Mouse (Mus musculus): ENCODE measurements around the gene Galnt17. TPM values are rescaled to one million over a fixed set of nuclear protein-coding genes. Genes with fewer than 3 reads are reported as not detected.
A peak's percentile ranks its signal among the peaks of the same experiment; 100 is the strongest.

Gene Galnt17
- polyA plus RNA-seq, 1 experiment from 2014 or later: 4.7 TPM

GRCm38 (mm10) chr5:130950421-130950820 lies 357.9 kb downstream of the Galnt17 start:
- no peaks in the 10 kb centered on the region for H3K27me3 ChIP-seq
- no peak overlapping the region for H3K4me3 ChIP-seq
- WGBS: 16% methylated on average over 4 of the region's 4 CpGs
- H3K4me2 ChIP-seq: no peak overlapping the region
- no peak for ATAC-seq (ENCODE audit: insufficient number of reproducible peaks, low FRiP score, low TSS enrichment, low read depth)
- no peaks in the 10 kb centered on the region for H3K36me3 ChIP-seq
- no peaks in the 10 kb centered on the region for H3K9me3 ChIP-seq
- H3K9ac ChIP-seq: no peak overlapping the region
- peaks cover 5% of the 10 kb centered on the region for H3K4me1 ChIP-seq
- peak overlapping the region; percentile 63; the same call in 1 of the 2 replicates for H3K27ac ChIP-seq

- no peak overlapping the region for H3K9ac ChIP-seq
- no peaks in the 10 kb centered on the region for H3K9me3 ChIP-seq
- H3K27me3 ChIP-seq: no peaks in the 10 kb centered on the region
- WGBS: 44% methylated on average over 1 of the region's 1 CpGs
- no peak for ATAC-seq (ENCODE audit: insufficient number of reproducible peaks, low FRiP score, low TSS enrichment, low read depth)
- H3K4me1 ChIP-seq: peaks cover 5% of the 10 kb centered on the region
- no peak overlapping the region for H3K4me2 ChIP-seq
- no peaks in the 10 kb centered on the region for H3K36me3 ChIP-seq
- no peak overlapping the region for H3K4me3 ChIP-seq
- H3K27ac ChIP-seq: no peak overlapping the region
Measured at GRCm38 (mm10) chr5:130949710-130950109, 358.6 kb downstream of the Galnt17 start.

GRCm38 (mm10) chr5:130938911-130939608 lies 369.2 kb downstream of the Galnt17 start:
- Histone ChIP-seq H3K27ac (peak overlapping the region; percentile 75), H3K9ac (no peak overlapping the region), H3K4me2 (no peak overlapping the region), H3K9me3 (no peaks in the 10 kb centered on the region), H3K4me3 (no peak overlapping the region), H3K27me3 (no peaks in the 10 kb centered on the region), H3K4me1 (peaks cover 29% of the 10 kb centered on the region), H3K36me3 (no peaks in the 10 kb centered on the region)
- 16% methylated on average over 4 of the region's 4 CpGs for WGBS
- 0 out of 2 replicates have a peak, but pooled peaks have one; percentile 37 for ATAC-seq (ENCODE audit: insufficient number of reproducible peaks, low FRiP score, low TSS enrichment, low read depth)

- Histone ChIP-seq H3K4me1 (peaks cover 27% of the 10 kb centered on the region), H3K4me2 (no peak overlapping the region), H3K4me3 (no peak overlapping the region), H3K9ac (no peak overlapping the region), H3K27ac (peak overlapping the region; percentile 84), H3K27me3 (no peaks in the 10 kb centered on the region), H3K36me3 (no peaks in the 10 kb centered on the region), H3K9me3 (no peaks in the 10 kb centered on the region)
- peak; percentile 46; the same call in 1 of the 2 replicates for ATAC-seq (ENCODE audit: insufficient number of reproducible peaks, low FRiP score, low TSS enrichment, low read depth)
- 3% methylated on average over 7 of the region's 7 CpGs for WGBS
Measured at GRCm38 (mm10) chr5:130938274-130938741, 370.0 kb downstream of the Galnt17 start.

GRCm38 (mm10) chr5:130930999-130931398 lies 377.3 kb downstream of the Galnt17 start:
- no peak for ATAC-seq (ENCODE audit: insufficient number of reproducible peaks, low FRiP score, low TSS enrichment, low read depth)
- H3K9ac ChIP-seq: no peak overlapping the region
- H3K27me3 ChIP-seq: no peaks in the 10 kb centered on the region
- H3K27ac ChIP-seq: 0 out of 2 replicates have a peak overlapping the region, but pooled peaks have one; percentile 50
- no peaks in the 10 kb centered on the region for H3K9me3 ChIP-seq
- H3K4me3 ChIP-seq: no peak overlapping the region
- H3K4me2 ChIP-seq: no peak overlapping the region
- H3K4me1 ChIP-seq: peaks cover 15% of the 10 kb centered on the region
- WGBS: 24% methylated on average over 1 of the region's 1 CpGs
- no peaks in the 10 kb centered on the region for H3K36me3 ChIP-seq

GRCm38 (mm10) chr5:130927794-130928149 lies 380.5 kb downstream of the Galnt17 start:
- ATAC-seq (ENCODE audit: insufficient number of reproducible peaks, low FRiP score, low TSS enrichment, low read depth): no peak
- Histone ChIP-seq H3K9me3 (no peaks in the 10 kb centered on the region), H3K36me3 (no peaks in the 10 kb centered on the region), H3K4me1 (peaks cover 15% of the 10 kb centered on the region), H3K27ac (peak overlapping the region; percentile 29; the same call in 1 of the 2 replicates), H3K4me3 (no peak overlapping the region), H3K27me3 (no peaks in the 10 kb centered on the region), H3K9ac (no peak overlapping the region), H3K4me2 (no peak overlapping the region)
- 55% methylated on average over 8 of the region's 8 CpGs for WGBS

- WGBS: 69% methylated on average over 3 of the region's 3 CpGs
- Histone ChIP-seq H3K4me2 (no peak overlapping the region), H3K4me3 (no peak overlapping the region), H3K27ac (no peak overlapping the region), H3K4me1 (peaks cover 15% of the 10 kb centered on the region), H3K27me3 (no peaks in the 10 kb centered on the region), H3K9me3 (no peaks in the 10 kb centered on the region), H3K9ac (no peak overlapping the region), H3K36me3 (no peaks in the 10 kb centered on the region)
- ATAC-seq (ENCODE audit: insufficient number of reproducible peaks, low FRiP score, low TSS enrichment, low read depth): no peak
Measured at GRCm38 (mm10) chr5:130927138-130927793, 381.0 kb downstream of the Galnt17 start.

- no peak overlapping the region for H3K4me2 ChIP-seq
- H3K9ac ChIP-seq: no peak overlapping the region
- WGBS: 86% methylated on average over 7 of the region's 7 CpGs
- no peaks in the 10 kb centered on the region for H3K36me3 ChIP-seq
- H3K9me3 ChIP-seq: no peaks in the 10 kb centered on the region
- H3K4me3 ChIP-seq: no peak overlapping the region
- H3K27ac ChIP-seq: no peak overlapping the region
- no peaks in the 10 kb centered on the region for H3K27me3 ChIP-seq
- H3K4me1 ChIP-seq: peaks cover 15% of the 10 kb centered on the region
- ATAC-seq (ENCODE audit: insufficient number of reproducible peaks, low FRiP score, low TSS enrichment, low read depth): no peak
Measured at GRCm38 (mm10) chr5:130925681-130926080, 382.6 kb downstream of the Galnt17 start.

- Histone ChIP-seq H3K4me3 (no peak overlapping the region), H3K27ac (no peak overlapping the region), H3K9me3 (no peaks in the 10 kb centered on the region), H3K4me1 (peaks cover 7% of the 10 kb centered on the region), H3K4me2 (no peak overlapping the region), H3K9ac (no peak overlapping the region), H3K27me3 (no peaks in the 10 kb centered on the region), H3K36me3 (no peaks in the 10 kb centered on the region)
- ATAC-seq (ENCODE audit: insufficient number of reproducible peaks, low FRiP score, low TSS enrichment, low read depth): no peak
- WGBS: 25% methylated on average over 2 of the region's 2 CpGs
Measured at GRCm38 (mm10) chr5:130924245-130924827, 384.0 kb downstream of the Galnt17 start.

GRCm38 (mm10) chr5:130919969-130920368 lies 388.3 kb downstream of the Galnt17 start:
- 95% methylated on average over 7 of the region's 7 CpGs for WGBS
- Histone ChIP-seq H3K9me3 (no peaks in the 10 kb centered on the region), H3K4me3 (no peak overlapping the region), H3K4me2 (no peak overlapping the region), H3K4me1 (no peaks in the 10 kb centered on the region; the same call in 1 of the 2 replicates), H3K9ac (no peak overlapping the region), H3K27me3 (no peaks in the 10 kb centered on the region), H3K36me3 (no peaks in the 10 kb centered on the region), H3K27ac (no peak overlapping the region)
- ATAC-seq (ENCODE audit: insufficient number of reproducible peaks, low FRiP score, low TSS enrichment, low read depth): no peak

GRCm38 (mm10) chr5:130914606-130915005 lies 393.7 kb downstream of the Galnt17 start:
- 70% methylated on average over 3 of the region's 3 CpGs for WGBS

GRCm38 (mm10) chr5:130911551-130911950 lies 396.7 kb downstream of the Galnt17 start:
- Histone ChIP-seq H3K27ac (no peak overlapping the region), H3K27me3 (no peaks in the 10 kb centered on the region), H3K4me3 (no peak overlapping the region), H3K4me1 (no peaks in the 10 kb centered on the region), H3K9me3 (no peaks in the 10 kb centered on the region), H3K36me3 (no peaks in the 10 kb centered on the region), H3K9ac (no peak overlapping the region), H3K4me2 (no peak overlapping the region)
- 64% methylated on average over 2 of the region's 2 CpGs for WGBS
- ATAC-seq (ENCODE audit: insufficient number of reproducible peaks, low FRiP score, low TSS enrichment, low read depth): no peak

More at GRCm38 (mm10) chr5:130914606-130915005, 393.7 kb downstream of the Galnt17 start:
- H3K4me1 ChIP-seq: no peaks in the 10 kb centered on the region
- no peaks in the 10 kb centered on the region for H3K36me3 ChIP-seq
- no peak for ATAC-seq (ENCODE audit: insufficient number of reproducible peaks, low FRiP score, low TSS enrichment, low read depth)
- no peak overlapping the region for H3K27ac ChIP-seq
- no peak overlapping the region for H3K4me2 ChIP-seq
- H3K9ac ChIP-seq: no peak overlapping the region
- no peaks in the 10 kb centered on the region for H3K9me3 ChIP-seq
- H3K4me3 ChIP-seq: no peak overlapping the region
- no peaks in the 10 kb centered on the region for H3K27me3 ChIP-seq

All from limb, embryonic 15.5 days (tissue).